ENCODE assay signal across 7 mouse cellular contexts in genomic region chr12:102308001-102308456, GRCm38 (mm10). TPM values are rescaled to one million over a fixed set of nuclear protein-coding genes. Genes with fewer than 3 reads are reported as not detected.
A peak's percentile ranks its signal among the peaks of the same experiment; 100 is the strongest.
DNase-seq lines count a peak whose midpoint lies in the region; ATAC-seq lines count a peak whose summit lies in the region.

No protein-coding gene starts in this region.

- no peaks in the 10 kb centered on the region for H3K4me1 ChIP-seq in midbrain, embryonic 12.5 days
- no peaks in the 10 kb centered on the region for H3K4me1 ChIP-seq in midbrain, embryonic 11.5 days (ENCODE audit: control insufficient read depth, insufficient read depth, low read length)
- H3K4me1 ChIP-seq in embryonic facial prominence, embryonic 13.5 days, result peaks cover 50% of the 10 kb centered on the region
- peaks cover 61% of the 10 kb centered on the region for H3K4me1 ChIP-seq in heart, embryonic 16.5 days (ENCODE audit: control insufficient read depth, insufficient read depth, low read length)
- peaks cover 32% of the 10 kb centered on the region for H3K4me1 ChIP-seq in limb, embryonic 13.5 days
- H3K4me1 ChIP-seq in neural tube, embryonic 13.5 days (replicated peaks), result peaks cover 47% of the 10 kb centered on the region

- H3K27ac ChIP-seq in midbrain, embryonic 12.5 days (replicated peaks), result 0 out of 2 replicates have a peak overlapping the region, but pooled peaks have one; percentile 10
- H3K27ac ChIP-seq in midbrain, embryonic 11.5 days (ENCODE audit: low read depth, low read length), result no peak overlapping the region
- peak overlapping the region; percentile 58 for H3K27ac ChIP-seq in embryonic facial prominence, embryonic 13.5 days
- H3K27ac ChIP-seq in heart, embryonic 16.5 days (ENCODE audit: low read length), result peak overlapping the region; percentile 95
- peak overlapping the region; percentile 75 for H3K27ac ChIP-seq in limb, embryonic 13.5 days
- peak overlapping the region; percentile 75 for H3K27ac ChIP-seq in neural tube, embryonic 13.5 days (replicated peaks)

- no peaks in the 10 kb centered on the region for H3K9me3 ChIP-seq in midbrain, embryonic 12.5 days
- no peaks in the 10 kb centered on the region for H3K9me3 ChIP-seq in midbrain, embryonic 11.5 days (ENCODE audit: control insufficient read depth, low read length)
- H3K9me3 ChIP-seq in embryonic facial prominence, embryonic 13.5 days, result no peaks in the 10 kb centered on the region
- H3K9me3 ChIP-seq in heart, embryonic 16.5 days (replicated peaks; ENCODE audit: control insufficient read depth, low read length), result no peaks in the 10 kb centered on the region
- H3K9me3 ChIP-seq in limb, embryonic 13.5 days, result no peaks in the 10 kb centered on the region
- no peaks in the 10 kb centered on the region for H3K9me3 ChIP-seq in neural tube, embryonic 13.5 days

- H3K4me2 ChIP-seq in midbrain, embryonic 12.5 days (replicated peaks), result no peak overlapping the region
- H3K4me2 ChIP-seq in midbrain, embryonic 11.5 days, result no peak overlapping the region
- H3K4me2 ChIP-seq in embryonic facial prominence, embryonic 13.5 days, result no peak overlapping the region
- H3K4me2 ChIP-seq in heart, embryonic 16.5 days (ENCODE audit: low read depth, low read length), result peak overlapping the region; percentile 43
- H3K4me2 ChIP-seq in limb, embryonic 13.5 days (replicated peaks), result no peak overlapping the region
- 0 out of 2 replicates have a peak overlapping the region, but pooled peaks have one; percentile 6 for H3K4me2 ChIP-seq in neural tube, embryonic 13.5 days

- 78% methylated on average over 6 of the region's 6 CpGs for WGBS in midbrain, embryonic 12.5 days
- WGBS in midbrain, embryonic 11.5 days, result 78% methylated on average over 6 of the region's 6 CpGs
- WGBS in embryonic facial prominence, embryonic 13.5 days, result 62% methylated on average over 6 of the region's 6 CpGs
- 10% methylated on average over 6 of the region's 6 CpGs for WGBS in heart, embryonic 16.5 days
- 50% methylated on average over 6 of the region's 6 CpGs for whole genome bisulfite sequencing in limb, embryonic 13.5 days
- WGBS in neural tube, embryonic 13.5 days, result 35% methylated on average over 6 of the region's 6 CpGs

- no peak overlapping the region for H3K4me3 ChIP-seq in midbrain, embryonic 12.5 days
- H3K4me3 ChIP-seq in midbrain, embryonic 11.5 days (ENCODE audit: low read depth, low read length), result no peak overlapping the region
- no peak overlapping the region for H3K4me3 ChIP-seq in embryonic facial prominence, embryonic 13.5 days
- H3K4me3 ChIP-seq in heart, embryonic 16.5 days (ENCODE audit: low read length), result no peak overlapping the region
- H3K4me3 ChIP-seq in limb, embryonic 13.5 days, result no peak overlapping the region
- H3K4me3 ChIP-seq in neural tube, embryonic 13.5 days, result no peak overlapping the region

- DNase-seq in midbrain, embryonic 11.5 days (ENCODE audit: low spot score, missing footprints), result no peak

- ATAC-seq in midbrain, embryonic 12.5 days (ENCODE audit: low FRiP score, low read depth), result peak; percentile 12; the same call in 1 of the 2 replicates
- no peak for ATAC-seq in midbrain, embryonic 11.5 days (ENCODE audit: low FRiP score)
- ATAC-seq in embryonic facial prominence, embryonic 13.5 days (ENCODE audit: insufficient number of reproducible peaks, insufficient read depth, low FRiP score, low TSS enrichment, low read depth), result no peak
- peak; percentile 69 for ATAC-seq in heart, embryonic 16.5 days (replicated peaks; ENCODE audit: extremely low read depth, insufficient read depth, low FRiP score)
- 0 out of 2 replicates have a peak, but pooled peaks have one; percentile 7 for ATAC-seq in limb, embryonic 13.5 days (ENCODE audit: low FRiP score, low read depth)
- ATAC-seq in neural tube, embryonic 13.5 days (ENCODE audit: low read depth), result peak; percentile 68
- no peak for ATAC-seq in megakaryocyte progenitor cell, adult 5-6 weeks (replicated peaks; ENCODE audit: poor library complexity)

- H3K36me3 ChIP-seq in midbrain, embryonic 12.5 days, result no peaks in the 10 kb centered on the region
- no peaks in the 10 kb centered on the region for H3K36me3 ChIP-seq in midbrain, embryonic 11.5 days (ENCODE audit: control insufficient read depth, insufficient read depth, low read length)
- 0 out of 2 replicates have a peak, but pooled peaks cover 2% of the 10 kb centered on the region for H3K36me3 ChIP-seq in embryonic facial prominence, embryonic 13.5 days
- H3K36me3 ChIP-seq in heart, embryonic 16.5 days (ENCODE audit: control insufficient read depth, insufficient read depth), result peaks cover 6% of the 10 kb centered on the region; the same call in 1 of the 2 replicates
- 0 out of 2 replicates have a peak, but pooled peaks cover 3% of the 10 kb centered on the region for H3K36me3 ChIP-seq in limb, embryonic 13.5 days
- H3K36me3 ChIP-seq in neural tube, embryonic 13.5 days, result no peaks in the 10 kb centered on the region

- no peaks in the 10 kb centered on the region for H3K27me3 ChIP-seq in midbrain, embryonic 12.5 days
- H3K27me3 ChIP-seq in midbrain, embryonic 11.5 days (ENCODE audit: control insufficient read depth, insufficient read depth, low read length), result no peaks in the 10 kb centered on the region
- no peaks in the 10 kb centered on the region for H3K27me3 ChIP-seq in embryonic facial prominence, embryonic 13.5 days
- H3K27me3 ChIP-seq in heart, embryonic 16.5 days (ENCODE audit: control insufficient read depth, insufficient read depth, low read length), result no peaks in the 10 kb centered on the region
- no peaks in the 10 kb centered on the region for H3K27me3 ChIP-seq in limb, embryonic 13.5 days
- no peaks in the 10 kb centered on the region for H3K27me3 ChIP-seq in neural tube, embryonic 13.5 days

- no peak overlapping the region for H3K9ac ChIP-seq in midbrain, embryonic 12.5 days (replicated peaks)
- H3K9ac ChIP-seq in midbrain, embryonic 11.5 days (ENCODE audit: low read length), result no peak overlapping the region
- H3K9ac ChIP-seq in embryonic facial prominence, embryonic 13.5 days, result peak overlapping the region; percentile 49; the same call in 1 of the 2 replicates
- peak overlapping the region; percentile 61 for H3K9ac ChIP-seq in heart, embryonic 16.5 days (ENCODE audit: low read length)
- H3K9ac ChIP-seq in limb, embryonic 13.5 days, result no peak overlapping the region
- no peak overlapping the region for H3K9ac ChIP-seq in neural tube, embryonic 13.5 days

RNA-seq across cellular contexts. Expression of gene Rin3, which starts 25.2 kb away (rescaled TPM):
- polyA plus RNA-seq in midbrain, embryonic 12.5 days (2016; fragmentation: Nextera tagmentation; extraction: Ambion mirVana), result 4.2 and 5.1 TPM in 2 replicates
- 3.3 and 4.8 TPM in 2 replicates for polyA plus RNA-seq in midbrain, embryonic 11.5 days (2014; fragmentation: Nextera tagmentation; extraction: Ambion mirVana)
- polyA plus RNA-seq in embryonic facial prominence, embryonic 13.5 days (2015; fragmentation: Nextera tagmentation; extraction: Ambion mirVana), result 5.6 and 6.1 TPM in 2 replicates
- polyA plus RNA-seq in heart, embryonic 16.5 days (2015; fragmentation: Nextera tagmentation; extraction: Ambion mirVana), result 9.5 and 9.7 TPM in 2 replicates
- polyA plus RNA-seq in limb, embryonic 13.5 days (2015; fragmentation: Nextera tagmentation; extraction: Ambion mirVana), result 6.9 and 7.1 TPM in 2 replicates
- polyA plus RNA-seq in neural tube, embryonic 13.5 days (2015; fragmentation: Nextera tagmentation; extraction: Ambion mirVana), result 4.6 and 5.7 TPM in 2 replicates
- total RNA-seq in megakaryocyte progenitor cell, adult 5-6 weeks (2015), result 119 and 135 TPM in 2 replicates
- total RNA-seq in megakaryocyte progenitor cell, adult 5-6 weeks (2017), result 68.0 and 70.5 TPM in 2 replicates

Comparison
In these comparisons a context has a peak if more than half of its experiments do, and no peak if none do; other contexts are left out.
1. ATAC-seq: peak in midbrain, embryonic 12.5 days (single experiment), heart, embryonic 16.5 days (single experiment), limb, embryonic 13.5 days (single experiment) and neural tube, embryonic 13.5 days (single experiment); none in midbrain, embryonic 11.5 days (single experiment), embryonic facial prominence, embryonic 13.5 days (single experiment) and megakaryocyte progenitor cell, adult 5-6 weeks (single experiment).
2. H3K4me2 ChIP-seq: peak in heart, embryonic 16.5 days (single experiment) and neural tube, embryonic 13.5 days (single experiment); none in midbrain, embryonic 12.5 days (single experiment), midbrain, embryonic 11.5 days (single experiment), embryonic facial prominence, embryonic 13.5 days (single experiment) and limb, embryonic 13.5 days (single experiment).
3. H3K9ac ChIP-seq: peak in embryonic facial prominence, embryonic 13.5 days (single experiment) and heart, embryonic 16.5 days (single experiment); none in midbrain, embryonic 12.5 days (single experiment), midbrain, embryonic 11.5 days (single experiment), limb, embryonic 13.5 days (single experiment) and neural tube, embryonic 13.5 days (single experiment).